Mouse (Mus musculus) left cerebral cortex, adult 9 months (tissue): ENCODE results near the gene Grk3.

Experiments used
- DNase-seq, 2 experiments: peaks; one replicate each; pipeline ENCODE4 v3.0.0; 2022; ENCODE audit warnings: low spot score in 2 of 2

Grk3 gene

GRCm38 (mm10) chr5:113009183-113009820 lies 6.3 kb downstream of the Grk3 start:
- no peak for DNase-seq

GRCm38 (mm10) chr5:113008496-113008895 lies 7.1 kb downstream of the Grk3 start:
- no peak for DNase-seq

GRCm38 (mm10) chr5:113006997-113007396 lies 8.6 kb downstream of the Grk3 start:
- DNase-seq: no peak

GRCm38 (mm10) chr5:113005941-113006391 lies 9.6 kb downstream of the Grk3 start:
- DNase-seq: no peak

- DNase-seq: no peak
These were observed 12.7 kb downstream of the Grk3 start for GRCm38 (mm10) chr5:113002821-113003380.

- no peak for DNase-seq
These were observed 16.4 kb downstream of the Grk3 start for GRCm38 (mm10) chr5:112999227-112999626.

- no peak for DNase-seq
These were observed 17.9 kb downstream of the Grk3 start for GRCm38 (mm10) chr5:112997516-112998186.

- no peak for DNase-seq
These were observed 24.3 kb downstream of the Grk3 start for GRCm38 (mm10) chr5:112991245-112991644.

- DNase-seq: no peak
These were observed 33.7 kb downstream of the Grk3 start for GRCm38 (mm10) chr5:112981931-112982330.

- DNase-seq: no peak
These were observed 35.9 kb downstream of the Grk3 start for GRCm38 (mm10) chr5:112979710-112980109.

- DNase-seq: no peak
These were observed 36.4 kb downstream of the Grk3 start for GRCm38 (mm10) chr5:112979195-112979594.

- no peak for DNase-seq
These were observed 38.5 kb downstream of the Grk3 start for GRCm38 (mm10) chr5:112977089-112977488.

GRCm38 (mm10) chr5:112973596-112973995 lies 42.0 kb downstream of the Grk3 start:
- DNase-seq: no peak

GRCm38 (mm10) chr5:112972297-112972696 lies 43.3 kb downstream of the Grk3 start:
- no peak for DNase-seq

- DNase-seq: no peak
These were observed 52.1 kb downstream of the Grk3 start for GRCm38 (mm10) chr5:112963495-112963894.

- no peak for DNase-seq
These were observed 53.4 kb downstream of the Grk3 start for GRCm38 (mm10) chr5:112962166-112962565.

GRCm38 (mm10) chr5:112960911-112961310 lies 54.7 kb downstream of the Grk3 start:
- no peak for DNase-seq

- DNase-seq: no peak
These were observed 57.3 kb downstream of the Grk3 start for GRCm38 (mm10) chr5:112958293-112958692.

- DNase-seq: no peak
These were observed 58.8 kb downstream of the Grk3 start for GRCm38 (mm10) chr5:112956841-112957240.

GRCm38 (mm10) chr5:112956368-112956767 lies 59.2 kb downstream of the Grk3 start:
- no peak for DNase-seq

GRCm38 (mm10) chr5:112950847-112951246 lies 64.7 kb downstream of the Grk3 start:
- DNase-seq: no peak

GRCm38 (mm10) chr5:112945925-112946324 lies 69.7 kb downstream of the Grk3 start:
- no peak for DNase-seq

GRCm38 (mm10) chr5:112942244-112942643 lies 73.3 kb downstream of the Grk3 start:
- no peak for DNase-seq
